Mouse (Mus musculus) megakaryocyte-erythroid progenitor cell, adult 5-6 weeks (primary cell): ENCODE measurements around the gene Sco1. TPM values are rescaled to one million over a fixed set of nuclear protein-coding genes. Genes with fewer than 3 reads are reported as not detected.

Experiments
- ATAC-seq: replicated peaks from 2 replicates; pipeline ENCODE4 v1.8.0; 2016; ENCODE audit warnings: mild to moderate bottlenecking, inconsistent platforms; ENCODE audit not compliant: severe bottlenecking, poor library complexity, low FRiP score, low TSS enrichment
- total RNA-seq, 2 experiments: library from RNA; stranded (forward) in 1 of 2; stranded (reverse) in 1 of 2; fragments of 200-1000, 215-1000 nt in 1 of 2; fragments of >200 nt in 1 of 2; fragmentation: Nextera tagmentation in 1 of 2; gene quantifications; 2 replicates each; pipeline ENCODE4 v1.2.3; 2014 to 2017

Sco1 gene
- total RNA-seq, 2 experiments from 2014 or later, result 11.9 to 27.2 TPM

GRCm38 (mm10) chr11:67110168-67110948, 57.9 kb downstream of the Sco1 start:
- ATAC-seq, result 0 out of 2 replicates have a peak, but pooled peaks have one; percentile 49

- ATAC-seq, result 0 out of 2 replicates have a peak, but pooled peaks have one; percentile 53
Observed at GRCm38 (mm10) chr11:67112019-67112850, 59.8 kb downstream of the Sco1 start.

GRCm38 (mm10) chr11:67112851-67113202, 60.4 kb downstream of the Sco1 start:
- 0 out of 2 replicates have a peak, but pooled peaks have one; percentile 71 for ATAC-seq

- ATAC-seq, result no peak
Observed at GRCm38 (mm10) chr11:67113381-67113780, 60.9 kb downstream of the Sco1 start.

GRCm38 (mm10) chr11:67114261-67114660, 61.8 kb downstream of the Sco1 start:
- no peak for ATAC-seq

GRCm38 (mm10) chr11:67114901-67115300, 62.4 kb downstream of the Sco1 start:
- no peak for ATAC-seq

Other genes with a start within 250 kb of the Sco1 start
- gene Pirt, start 140.7 kb upstream of the Sco1 start, total RNA-seq (2014; fragmentation: Nextera tagmentation), result not detected in 2 replicates
- gene Pirt, start 140.7 kb upstream of the Sco1 start, total RNA-seq (2017), result not detected in 2 replicates
- not detected in 2 replicates for gene Tmem238l, start 96.0 kb upstream of the Sco1 start, total RNA-seq (2014; fragmentation: Nextera tagmentation)
- not detected in 2 replicates for gene Tmem238l, start 96.0 kb upstream of the Sco1 start, total RNA-seq (2017)
- gene Tmem220, start 27.5 kb upstream of the Sco1 start, total RNA-seq (2014; fragmentation: Nextera tagmentation), result 1.0 TPM in 1 of 2 replicates, not detected in the other
- 1.1 TPM in 1 of 2 replicates, not detected in the other for gene Tmem220, start 27.5 kb upstream of the Sco1 start, total RNA-seq (2017)
- 11.0 and 25.4 TPM in 2 replicates for gene Adprm, start 76 bp upstream of the Sco1 start, total RNA-seq (2014; fragmentation: Nextera tagmentation)
- 12.7 and 17.2 TPM in 2 replicates for gene Adprm, start 76 bp upstream of the Sco1 start, total RNA-seq (2017)
- not detected in 2 replicates for gene Myh3, start 25.6 kb downstream of the Sco1 start, total RNA-seq (2014; fragmentation: Nextera tagmentation)
- gene Myh3, start 25.6 kb downstream of the Sco1 start, total RNA-seq (2017), result not detected in 2 replicates
- gene Myh2, start 118.4 kb downstream of the Sco1 start, total RNA-seq (2014; fragmentation: Nextera tagmentation), result not detected in 2 replicates
- not detected in 2 replicates for gene Myh2, start 118.4 kb downstream of the Sco1 start, total RNA-seq (2017)
- gene Myh1, start 147.4 kb downstream of the Sco1 start, total RNA-seq (2014; fragmentation: Nextera tagmentation), result not detected in 2 replicates
- not detected in 2 replicates for gene Myh1, start 147.4 kb downstream of the Sco1 start, total RNA-seq (2017)
- not detected in 2 replicates for gene Myh4, start 185.4 kb downstream of the Sco1 start, total RNA-seq (2014; fragmentation: Nextera tagmentation)
- gene Myh4, start 185.4 kb downstream of the Sco1 start, total RNA-seq (2017), result not detected in 2 replicates
- not detected in 2 replicates for gene Myh8, start 224.5 kb downstream of the Sco1 start, total RNA-seq (2014; fragmentation: Nextera tagmentation)
- gene Myh8, start 224.5 kb downstream of the Sco1 start, total RNA-seq (2017), result not detected in 2 replicates